Mouse (Mus musculus) adrenal gland, postnatal 4 days (tissue): ENCODE results near the gene Mapk8. TPM values are rescaled to one million over a fixed set of nuclear protein-coding genes. Genes with fewer than 3 reads are reported as not detected.

Source experiments
- DNase-seq, 2 experiments: peaks; one replicate each; pipeline ENCODE4 v3.0.0; 2021 to 2022; ENCODE audit warnings: low spot score in 2 of 2, mixed read lengths in 2 of 2
- total RNA-seq, 2 experiments: library from RNA; stranded (reverse); gene quantifications; 2 replicates each; pipeline ENCODE4 v1.2.3; 2021

Gene Mapk8
- total RNA-seq, 2 experiments from 2014 or later, result 39.8 to 40.2 TPM

DNA sequence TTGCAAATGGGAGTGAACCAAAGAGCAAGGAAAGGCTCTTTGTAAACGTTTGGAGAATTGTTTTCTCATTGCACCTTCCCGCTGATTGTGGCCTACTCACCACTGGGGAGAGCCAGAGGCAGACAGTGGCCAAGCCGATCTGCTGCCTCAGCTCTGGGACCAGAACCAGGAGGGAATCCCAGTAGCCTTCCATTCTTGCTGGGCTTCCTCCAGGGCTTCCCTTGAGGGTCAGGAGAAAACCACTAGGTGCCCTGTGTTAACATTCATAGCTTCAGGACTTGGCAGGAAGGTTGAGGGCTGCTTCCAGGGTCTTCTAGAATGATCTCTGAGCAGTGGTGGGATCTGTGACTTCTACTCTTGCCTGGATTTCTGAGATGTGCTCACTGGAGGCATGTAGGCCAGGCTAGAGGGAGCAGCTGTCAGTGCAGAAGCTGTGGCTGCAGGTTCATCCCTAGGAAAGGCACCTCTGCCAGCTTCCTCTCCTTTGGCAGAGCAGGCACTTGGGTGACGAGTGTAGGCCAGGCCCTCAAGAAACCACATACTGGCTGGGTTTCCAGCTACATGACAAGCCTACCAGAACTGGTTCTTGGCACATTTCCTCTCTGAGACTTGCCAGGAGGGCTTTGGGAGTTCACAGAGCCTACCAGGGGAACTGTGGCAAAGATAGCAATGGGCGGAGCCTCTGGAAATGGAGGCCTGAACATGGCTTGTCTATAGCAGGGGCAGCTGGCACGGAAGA is 94.8 kb downstream of the Mapk8 start:
- no peak for DNase-seq

DNA sequence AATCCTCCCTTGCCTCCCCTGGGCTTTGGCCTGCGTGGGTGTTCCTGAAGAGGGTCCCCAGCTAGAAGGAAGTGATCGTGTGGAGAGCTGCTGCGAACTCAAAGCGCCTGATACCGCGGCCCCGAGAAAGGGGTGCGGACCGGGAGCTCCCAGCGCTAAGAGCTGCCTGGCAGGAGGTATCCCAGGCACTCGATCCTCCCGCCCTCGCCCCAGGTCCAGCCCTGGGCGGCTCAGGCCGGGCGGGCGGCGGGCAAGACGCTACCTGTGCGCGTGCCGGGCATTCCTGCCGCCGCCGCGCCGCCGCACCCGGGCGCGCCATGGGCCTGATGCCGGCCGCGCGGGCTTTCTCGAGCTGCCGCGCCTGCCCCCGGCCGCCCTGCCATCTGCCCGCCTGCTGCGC is 95.9 kb downstream of the Mapk8 start:
- no peak for DNase-seq

DNA sequence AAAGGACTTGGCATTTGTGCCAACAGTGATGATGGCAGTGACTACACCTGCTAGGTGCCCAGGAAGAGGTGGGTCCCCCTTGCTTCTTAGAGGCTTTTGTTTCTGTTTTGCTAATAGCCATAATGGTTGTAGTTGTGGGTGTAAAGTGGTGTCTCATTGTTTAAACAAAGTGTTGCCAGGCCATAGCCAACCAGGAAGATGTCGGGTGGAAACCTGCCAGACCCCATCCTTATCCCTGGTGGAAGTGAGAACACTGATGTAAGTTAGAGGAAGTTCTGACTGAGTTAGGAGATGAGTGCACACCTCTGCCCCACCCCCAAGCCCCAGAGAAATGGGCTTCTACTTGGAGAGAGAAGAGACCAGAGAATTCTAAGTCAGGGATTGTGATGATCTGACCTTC is 98.8 kb downstream of the Mapk8 start:
- no peak for DNase-seq

DNA sequence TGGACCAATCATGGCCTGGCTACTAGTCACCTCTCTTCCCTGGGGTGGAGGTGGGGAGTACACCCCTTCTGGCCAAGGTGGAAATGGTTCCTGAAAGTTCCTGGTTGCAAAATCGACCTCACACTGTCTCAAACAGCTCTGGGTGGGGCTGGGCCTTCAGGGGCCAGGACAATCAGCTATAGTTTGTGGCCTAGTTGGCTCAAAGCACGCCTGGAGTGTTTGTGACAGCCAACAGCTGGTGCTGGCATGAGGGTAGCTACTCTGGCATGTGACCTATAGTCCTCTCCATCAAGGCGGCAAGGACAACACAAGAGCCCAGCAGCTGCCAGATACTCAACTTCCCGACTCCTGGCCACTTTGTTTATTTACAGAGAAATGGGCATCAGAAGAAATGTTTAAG is 99.2 kb downstream of the Mapk8 start:
- DNase-seq, result no peak

DNA sequence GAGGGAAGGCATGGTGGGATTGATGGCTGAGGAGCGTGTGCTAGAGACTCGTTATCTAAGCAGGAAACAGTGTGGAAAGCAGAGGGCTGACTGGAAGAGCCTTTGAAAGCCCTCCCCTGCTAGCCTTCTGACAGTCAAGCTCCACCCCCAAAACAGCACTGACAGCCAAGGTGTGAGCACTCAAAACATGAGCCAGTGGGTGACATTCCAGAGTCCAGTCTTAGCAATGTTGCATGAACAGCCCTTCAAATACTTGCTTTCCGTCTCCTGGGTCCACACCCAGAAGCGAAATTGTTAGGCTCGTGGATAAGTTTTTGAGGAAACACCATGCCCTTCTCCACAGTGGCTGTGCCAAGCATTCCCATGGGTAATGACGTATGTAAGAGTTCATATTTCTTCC is 100.4 kb downstream of the Mapk8 start:
- no peak for DNase-seq

DNA sequence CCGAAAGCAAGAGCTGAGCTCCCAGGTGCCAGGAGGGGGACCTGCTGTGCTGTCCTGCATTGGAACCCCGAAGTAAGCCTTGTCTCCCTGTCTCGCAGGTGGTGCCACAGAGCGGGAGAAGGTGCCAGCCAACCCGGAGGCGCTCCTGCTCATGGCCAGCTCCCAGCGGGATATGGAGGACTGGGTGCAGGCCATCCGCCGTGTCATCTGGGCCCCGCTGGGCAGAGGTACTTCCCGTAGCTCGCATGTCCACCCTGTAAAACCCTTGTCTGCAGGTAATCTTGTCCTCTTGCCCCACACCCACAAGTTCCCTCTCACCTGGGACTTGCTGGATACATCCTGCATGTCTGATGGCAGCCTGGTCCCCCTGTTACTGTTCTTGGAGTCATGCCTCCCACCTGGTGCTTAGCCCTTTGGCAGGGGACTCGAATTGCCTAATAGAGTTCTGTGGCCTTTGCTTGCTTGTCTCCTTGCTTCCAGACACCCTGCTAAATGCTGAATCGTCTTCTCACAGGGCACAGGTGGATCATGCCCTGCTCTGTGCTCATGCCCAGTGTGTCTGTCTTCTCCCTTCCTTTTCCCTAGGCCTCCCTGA is 103.7 kb downstream of the Mapk8 start:
- no peak for DNase-seq

DNA sequence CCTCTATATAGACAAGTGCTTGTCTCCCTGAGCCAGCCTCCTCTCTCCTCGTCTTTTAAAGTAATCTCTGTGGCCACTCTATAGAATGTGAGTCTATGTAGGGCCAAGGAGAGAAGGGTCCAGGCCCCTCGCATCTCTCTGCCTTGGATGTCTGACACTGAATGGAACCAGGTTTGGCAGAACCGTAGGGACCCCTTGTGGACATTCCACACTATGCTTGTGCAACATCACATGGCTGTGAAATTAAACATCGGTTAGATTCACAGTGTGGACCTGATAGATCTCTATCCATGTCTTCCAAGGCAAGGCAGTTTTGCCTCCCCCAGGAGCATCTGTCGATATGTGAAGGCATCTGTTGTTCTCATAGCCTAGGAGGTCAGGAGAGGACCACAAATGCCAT is 108.3 kb downstream of the Mapk8 start:
- DNase-seq, result no peak

DNA sequence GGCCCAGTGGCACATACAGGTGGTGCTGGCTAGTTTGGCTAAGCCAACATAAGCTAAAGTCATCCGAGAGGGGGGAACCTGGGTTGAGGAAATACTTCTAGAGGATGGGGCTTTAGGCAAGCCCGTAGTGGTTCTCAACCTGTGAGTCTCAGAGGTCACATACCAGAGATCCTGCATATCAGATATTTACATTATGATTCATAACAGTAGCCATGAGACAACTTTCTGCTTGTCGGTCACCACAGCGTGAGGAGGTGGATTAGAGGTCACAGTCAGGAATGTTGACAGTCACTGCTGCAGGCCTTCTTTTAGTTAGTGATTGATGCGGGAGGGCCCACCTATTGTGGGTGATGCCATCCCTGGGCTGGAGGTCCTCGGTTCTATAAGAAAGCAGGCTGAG is 111.2 kb downstream of the Mapk8 start:
- DNase-seq, result no peak

DNA sequence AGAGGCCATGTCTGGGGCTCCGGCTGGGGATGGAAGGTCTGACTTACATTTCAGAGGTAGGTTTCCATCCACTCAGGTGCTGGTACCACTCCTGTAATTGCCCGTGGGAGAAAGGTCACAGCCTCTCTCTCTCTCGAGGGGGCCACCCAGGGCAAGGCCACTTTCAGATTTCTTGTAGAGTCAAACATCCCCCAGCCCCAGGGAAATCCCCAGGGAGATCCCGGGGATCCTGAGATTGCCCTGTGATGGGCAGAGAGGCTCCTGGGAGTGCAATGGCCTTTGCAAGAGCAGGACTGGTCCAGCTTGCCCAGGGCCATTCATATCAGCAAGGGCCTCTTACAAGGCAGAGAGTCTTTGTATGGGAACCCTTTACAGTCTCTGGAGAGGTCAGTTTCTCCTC is 112.6 kb downstream of the Mapk8 start:
- DNase-seq, result no peak

DNA sequence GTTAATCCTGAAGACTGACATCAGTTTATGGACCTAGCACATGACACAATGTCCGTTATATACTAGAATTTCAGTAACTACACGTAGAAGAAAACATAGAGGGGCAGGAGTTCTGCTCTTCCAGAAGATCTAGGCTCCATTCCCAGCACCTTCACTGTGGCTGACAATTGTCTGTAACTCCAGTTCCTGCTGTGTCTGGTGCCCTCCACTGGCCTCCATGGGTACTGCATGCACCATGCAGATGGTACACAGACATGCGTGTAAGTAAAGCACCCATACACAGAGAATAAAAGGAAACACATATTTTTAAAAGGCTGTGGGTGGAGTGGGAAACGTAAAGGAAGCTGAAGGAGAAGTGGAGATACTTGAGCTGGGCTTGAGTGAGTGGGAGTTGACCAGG is 113.1 kb downstream of the Mapk8 start:
- DNase-seq, result no peak

DNA sequence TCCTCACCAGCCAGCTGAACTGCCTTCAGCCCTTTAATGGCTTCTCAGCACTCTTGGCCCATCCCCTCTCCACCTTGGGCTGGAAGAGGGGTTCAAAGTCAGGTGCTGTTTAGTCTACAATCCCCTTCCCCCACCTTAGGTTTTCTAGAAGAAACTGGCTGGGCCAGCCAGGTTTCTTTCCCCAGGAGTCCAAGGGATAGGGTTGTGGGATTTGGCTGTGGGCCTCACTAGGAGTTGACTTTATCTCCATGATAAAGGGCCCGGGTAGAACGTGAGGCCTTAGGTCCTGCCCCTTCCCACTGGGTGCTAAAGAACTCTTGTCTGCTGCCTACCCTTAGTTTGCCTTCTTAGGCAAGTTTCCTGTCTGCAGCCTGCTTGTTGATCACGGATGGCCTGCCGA is 115.3 kb downstream of the Mapk8 start:
- DNase-seq, result no peak

DNA sequence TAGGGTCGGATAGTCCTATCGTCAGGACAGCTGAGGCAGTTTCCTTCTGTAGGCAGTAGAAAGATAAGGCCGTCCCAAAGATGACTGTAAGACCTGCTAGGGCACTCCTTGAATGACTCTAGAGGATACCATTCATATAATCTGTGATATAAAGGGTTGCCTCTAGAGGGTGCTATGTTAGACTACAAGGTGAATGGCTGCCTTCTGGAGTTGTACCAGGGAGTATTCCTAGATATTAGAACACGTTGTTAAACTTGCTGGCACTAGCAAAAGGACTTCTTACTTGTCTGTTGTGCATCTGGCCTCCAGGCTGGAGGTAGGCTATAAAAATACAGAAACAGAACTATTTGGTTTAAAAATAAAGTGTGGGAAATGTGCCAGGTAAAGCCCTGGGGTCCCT is 116.0 kb downstream of the Mapk8 start:
- DNase-seq, result no peak

DNA sequence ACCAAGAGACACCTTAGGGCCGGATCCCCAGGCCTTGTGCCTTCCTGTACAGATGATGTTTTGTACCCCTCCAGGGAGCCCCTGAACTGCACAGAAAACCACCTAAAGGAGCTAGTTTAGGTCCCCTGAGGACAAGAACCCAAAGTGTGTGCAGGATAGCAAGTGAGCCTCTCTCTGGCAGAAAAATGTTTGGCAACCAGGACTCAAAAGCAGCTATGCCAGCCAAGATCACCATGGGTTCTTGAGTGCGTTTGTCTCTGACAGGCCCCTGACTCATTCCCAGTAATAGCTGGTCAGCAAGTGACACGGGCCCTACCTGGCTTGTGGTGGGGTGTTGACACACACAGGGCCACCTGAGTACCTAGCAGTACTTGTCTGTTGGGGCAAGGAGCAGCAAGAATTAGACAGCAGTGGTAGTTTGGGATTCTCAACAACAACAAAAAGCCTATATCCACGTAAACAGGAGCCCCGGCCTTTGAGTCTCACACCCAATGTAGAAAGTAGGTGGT is 117.6 kb downstream of the Mapk8 start:
- DNase-seq, result no peak

DNA sequence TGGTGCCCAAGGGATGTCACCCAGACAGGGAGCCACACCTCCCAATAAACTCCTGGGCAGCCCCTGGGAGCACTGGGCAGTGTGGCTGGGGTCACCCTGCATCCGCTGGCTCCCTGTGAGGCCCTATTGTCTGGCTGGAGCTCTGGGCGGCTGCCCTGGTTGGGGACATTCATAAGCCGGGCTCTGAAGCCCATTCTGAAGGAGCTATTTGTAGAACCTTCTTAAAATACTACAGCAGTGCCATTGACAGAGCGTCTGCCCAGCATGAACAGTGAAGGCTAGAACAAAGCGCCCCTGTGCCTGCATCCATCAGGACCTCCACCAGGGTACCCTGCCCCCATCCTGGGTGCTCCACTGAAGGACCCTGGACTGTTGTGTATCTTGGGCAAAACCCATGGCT is 118.6 kb downstream of the Mapk8 start:
- DNase-seq, result no peak

Other genes with a start within 250 kb of the Mapk8 start
- 1 to 10 TPM; 8.7 to 9.7 TPM for gene Arhgap22, start 233.1 kb downstream of the Mapk8 start, total RNA-seq
- under 1 TPM; 0.08 to 0.25 TPM for gene Frmpd2, start 24.5 kb upstream of the Mapk8 start, total RNA-seq
- not detected for gene Ptpn20, start 142.0 kb upstream of the Mapk8 start, total RNA-seq